Mouse (Mus musculus) megakaryocyte-erythroid progenitor cell, adult 5-6 weeks (primary cell): ENCODE results near the gene Grid1. TPM values are rescaled to one million over a fixed set of nuclear protein-coding genes. Genes with fewer than 3 reads are reported as not detected.

Experiments
- ATAC-seq: replicated peaks from 2 replicates; pipeline ENCODE4 v1.8.0; 2016; ENCODE audit warnings: mild to moderate bottlenecking, inconsistent platforms; ENCODE audit not compliant: severe bottlenecking, poor library complexity, low FRiP score, low TSS enrichment
- total RNA-seq, 2 experiments: library from RNA; stranded (forward) in 1 of 2; stranded (reverse) in 1 of 2; fragments of 200-1000, 215-1000 nt in 1 of 2; fragments of >200 nt in 1 of 2; fragmentation: Nextera tagmentation in 1 of 2; gene quantifications; 2 replicates each; pipeline ENCODE4 v1.2.3; 2014 to 2017

The Grid1 gene
- total RNA-seq, 2 experiments from 2014 or later: not detected

GRCm38 (mm10) chr14:34825902-34826301, 6.0 kb downstream of the Grid1 start:
- no peak for ATAC-seq

- no peak for ATAC-seq
Observed at GRCm38 (mm10) chr14:34829831-34830230, 9.9 kb downstream of the Grid1 start.

DNA sequence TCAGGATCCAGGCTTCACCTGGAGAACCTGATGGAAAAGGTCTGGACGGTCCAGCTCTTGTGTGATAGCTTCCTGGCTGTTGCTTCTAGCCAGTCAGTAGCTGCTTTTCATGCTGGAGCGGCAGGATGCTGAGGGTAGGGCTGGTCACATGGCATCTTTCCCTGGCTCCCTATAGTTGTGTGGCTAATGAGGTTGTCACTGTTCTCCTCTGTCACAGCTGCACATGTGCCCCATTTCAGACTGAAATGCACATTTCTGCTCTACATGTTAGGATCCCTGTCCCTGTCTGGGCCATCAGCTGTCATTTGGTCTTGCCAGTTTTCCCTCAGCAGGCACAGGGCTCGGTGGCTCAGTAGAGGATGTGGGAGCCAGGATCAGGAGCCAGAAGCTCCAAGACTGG, 17.2 kb downstream of the Grid1 start:
- no peak for ATAC-seq

GRCm38 (mm10) chr14:34838999-34839398, 19.1 kb downstream of the Grid1 start:
- ATAC-seq: no peak

- no peak for ATAC-seq
Observed at GRCm38 (mm10) chr14:34839898-34840297, 20.0 kb downstream of the Grid1 start.

- ATAC-seq: no peak
Observed at GRCm38 (mm10) chr14:34843579-34843978, 23.7 kb downstream of the Grid1 start.

DNA sequence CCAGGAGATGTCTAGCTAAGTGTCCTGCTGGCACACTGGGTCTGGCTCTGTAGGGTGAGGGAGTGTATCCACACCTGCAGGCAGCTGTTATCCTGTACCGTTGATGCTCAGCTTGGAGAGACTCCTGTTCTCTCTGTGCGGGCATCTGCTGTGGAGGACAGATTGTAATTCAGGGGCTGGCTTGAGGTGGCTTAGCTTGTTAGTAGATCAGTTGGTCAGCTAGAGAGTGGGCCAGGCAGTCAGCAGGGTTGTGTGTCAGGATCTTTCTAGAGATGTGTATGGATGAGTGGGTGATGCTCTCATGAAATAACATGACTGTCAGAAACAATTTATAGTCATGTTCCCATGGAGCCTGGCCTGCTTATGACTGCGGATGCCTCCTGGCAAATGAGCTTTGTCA, 24.3 kb downstream of the Grid1 start:
- no peak for ATAC-seq

GRCm38 (mm10) chr14:34846799-34847198, 26.9 kb downstream of the Grid1 start:
- no peak for ATAC-seq

DNA sequence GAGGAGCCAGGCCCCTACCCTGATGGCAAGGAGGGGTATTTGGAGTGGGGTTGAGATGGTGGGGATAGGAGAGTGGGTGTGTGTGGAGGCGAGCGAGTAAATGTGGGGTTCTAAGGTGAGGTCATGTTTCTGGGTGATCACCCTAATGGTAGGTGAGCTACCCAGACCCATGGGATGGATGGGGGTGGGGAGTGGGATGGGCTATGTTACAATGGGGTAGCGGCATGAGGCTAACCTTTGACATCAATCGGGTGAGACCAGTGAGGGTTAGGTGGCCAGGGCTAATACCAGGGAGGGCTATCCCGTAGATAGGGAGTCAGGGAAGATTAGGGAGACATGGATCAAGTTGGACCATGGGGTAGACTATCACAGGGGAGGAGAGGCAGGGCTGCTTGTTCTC, 27.7 kb downstream of the Grid1 start:
- ATAC-seq: no peak

GRCm38 (mm10) chr14:34860891-34861780, 41.2 kb downstream of the Grid1 start:
- ATAC-seq: no peak

DNA sequence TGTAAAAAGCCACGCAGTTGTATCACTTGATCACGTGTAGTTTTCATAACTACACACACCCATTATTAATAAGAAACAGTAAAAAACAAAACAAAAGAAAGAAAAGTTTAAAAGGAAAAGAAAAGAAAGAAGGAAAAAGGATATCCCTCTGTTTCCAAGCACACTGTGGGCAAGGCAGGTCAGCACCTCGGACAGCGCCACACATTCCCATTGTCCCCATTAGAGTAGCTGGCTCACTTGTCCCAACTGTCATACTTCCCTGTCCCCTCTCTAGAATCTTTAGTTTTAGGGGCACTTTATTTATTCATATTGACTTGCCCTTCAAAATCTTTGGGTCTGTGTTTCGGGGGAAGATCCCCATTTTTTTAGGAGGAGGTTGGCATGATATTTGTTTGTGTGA, 47.4 kb downstream of the Grid1 start:
- ATAC-seq: no peak

GRCm38 (mm10) chr14:34868513-34869260, 48.8 kb downstream of the Grid1 start:
- ATAC-seq: no peak

DNA sequence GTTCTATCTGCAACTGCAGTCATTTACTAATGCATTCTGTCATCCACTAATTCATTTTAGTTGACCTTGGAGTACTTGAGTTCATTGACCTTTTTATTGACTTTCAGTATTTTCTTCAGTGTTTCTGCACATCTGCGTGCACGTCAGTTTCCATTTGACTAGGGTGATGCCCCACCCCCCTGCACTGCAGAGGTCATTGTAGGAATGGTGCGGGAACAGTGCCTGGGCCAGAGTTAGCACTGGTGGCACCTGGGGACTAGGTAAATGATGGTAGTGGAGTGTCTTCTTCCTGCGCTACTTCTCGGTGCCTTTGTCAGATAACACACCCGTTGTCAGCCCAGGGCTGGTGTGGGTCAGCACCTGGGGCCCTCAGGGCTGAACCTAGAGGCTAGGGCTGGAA, 60.1 kb downstream of the Grid1 start:
- ATAC-seq: no peak

DNA sequence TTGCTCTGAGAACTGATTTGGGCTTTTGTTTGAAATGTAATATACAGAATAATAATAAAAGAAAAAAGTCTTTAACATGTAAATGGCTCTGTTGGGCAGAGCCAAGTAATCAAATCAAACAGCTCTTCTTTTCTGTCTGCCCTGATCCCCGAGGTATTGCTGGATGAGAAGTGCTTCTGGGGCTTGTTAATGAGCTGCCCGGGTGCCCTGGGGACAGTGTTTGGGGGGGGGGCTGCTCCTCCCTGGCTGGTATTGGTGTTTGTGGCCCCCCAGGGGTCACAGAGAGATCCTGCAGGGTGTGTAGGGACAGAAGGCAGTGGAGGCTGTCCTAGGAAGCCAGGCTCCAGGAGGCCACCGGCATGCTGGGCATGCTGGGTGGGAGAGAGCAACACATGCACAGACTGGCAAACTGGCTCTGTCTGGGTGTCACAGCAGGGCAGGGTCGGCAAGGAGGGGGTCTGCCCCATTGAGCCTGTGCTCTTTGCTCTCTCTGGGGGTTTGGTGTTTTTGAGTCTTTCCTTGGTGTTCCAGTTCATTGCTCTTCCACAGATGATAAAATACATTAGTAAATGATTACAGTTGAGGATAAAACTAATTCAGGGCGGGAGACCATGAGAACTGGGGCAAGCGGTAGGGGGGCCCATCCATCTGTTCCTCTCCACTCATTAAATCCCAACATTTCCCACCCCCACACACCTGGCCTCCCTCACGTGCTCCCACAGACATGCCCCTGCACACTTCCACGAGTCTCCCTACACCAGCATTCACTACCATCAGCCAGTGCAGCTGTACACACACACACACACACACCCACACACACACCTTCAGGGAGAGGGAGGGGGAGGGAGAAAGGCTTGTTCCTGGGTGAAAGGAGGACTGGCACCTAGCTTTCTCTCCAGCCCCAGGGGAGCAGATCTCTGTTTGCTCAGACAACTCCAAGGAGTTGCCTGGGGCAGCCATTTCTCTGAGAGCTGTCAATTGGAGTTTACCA, 60.8 kb downstream of the Grid1 start:
- ATAC-seq: no peak

GRCm38 (mm10) chr14:34884194-34884593, 64.3 kb downstream of the Grid1 start:
- ATAC-seq: no peak

DNA sequence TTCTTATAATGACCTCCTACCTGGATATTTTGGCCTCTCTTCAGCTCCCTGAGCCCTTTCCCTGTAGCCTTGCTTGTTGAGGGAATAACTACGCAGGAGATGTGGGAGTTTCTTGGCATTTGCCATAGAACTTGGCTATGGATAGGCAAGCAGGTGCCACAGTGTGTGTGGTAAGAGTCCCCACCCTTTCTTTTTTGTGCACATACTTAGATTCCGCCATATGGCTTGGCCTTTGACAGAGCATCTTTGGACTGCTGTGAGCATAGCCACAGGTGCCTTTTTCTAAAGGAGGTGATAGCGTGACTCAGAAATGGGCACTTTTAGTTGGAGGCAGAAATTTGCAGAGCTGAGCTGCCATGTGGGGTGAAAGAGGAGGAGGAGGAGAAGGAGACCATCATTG, 64.7 kb downstream of the Grid1 start:
- ATAC-seq: no peak

GRCm38 (mm10) chr14:34891769-34892532, 72.0 kb downstream of the Grid1 start:
- no peak for ATAC-seq

DNA sequence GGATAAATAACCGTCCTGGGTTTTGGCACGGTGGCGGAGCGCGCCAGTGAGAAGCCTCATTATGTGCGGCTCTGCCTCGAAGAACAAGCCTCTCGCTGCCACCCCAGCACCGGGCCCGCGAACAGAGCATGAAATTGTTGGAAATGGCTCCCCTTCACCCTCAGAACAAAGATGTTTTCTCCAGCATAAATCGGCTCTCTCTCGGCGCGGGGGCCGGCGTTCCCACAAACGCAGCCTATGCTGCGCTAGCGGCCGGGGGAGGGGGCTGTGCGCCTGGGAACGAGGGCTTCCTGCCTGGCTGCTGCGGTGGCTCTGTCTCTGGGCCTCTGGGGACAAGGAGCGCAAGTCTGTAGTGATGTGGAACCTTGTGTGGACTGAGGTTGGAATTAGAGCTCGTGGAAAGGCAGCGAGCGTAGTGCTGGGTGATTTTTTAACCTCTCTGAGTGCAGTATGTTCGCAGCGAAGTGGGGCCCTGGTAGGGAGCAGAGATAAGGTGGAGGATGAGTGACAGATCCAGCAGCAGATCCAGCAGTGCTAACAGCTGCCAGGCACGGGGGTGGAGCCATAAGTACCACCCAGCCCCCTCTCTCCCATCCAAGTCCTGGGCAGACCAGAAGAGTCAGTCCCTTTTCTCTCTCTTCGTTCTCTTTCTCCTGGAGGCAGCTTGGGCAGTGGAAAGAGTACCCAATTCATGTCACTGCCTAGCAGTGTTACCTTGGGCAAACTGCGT, 76.5 kb downstream of the Grid1 start:
- ATAC-seq: no peak
